Mouse (Mus musculus): ENCODE data around the gene Tm2d3. TPM values are rescaled to one million over a fixed set of nuclear protein-coding genes. Genes with fewer than 3 reads are reported as not detected.

The Tm2d3 gene
- 10 to 100 TPM; 32.7 to 38.8 TPM for total RNA-seq (2021)
- long read RNA-seq, experiment 1, transcript Tm2d3-201 (5 exons, 908 nt), result major isoform, 14 of 21 reads
- long read RNA-seq, experiment 1, partial matches to known transcripts, result 1 of 21 reads
- long read RNA-seq, experiment 1, other reads (novel, unspliced or antisense), result 4 of 21 reads
- long read RNA-seq, experiment 2, transcript Tm2d3-201 (5 exons, 908 nt), result major isoform, 51 of 59 reads
- long read RNA-seq, experiment 2, partial matches to known transcripts, result 2 of 59 reads
- long read RNA-seq, experiment 2, other reads (novel, unspliced or antisense), result 3 of 59 reads

GRCm38 (mm10) chr7:65690869-65691268, at the start of gene Tm2d3:
Tm2d3 (plus strand) TSS chr7:65691169.
- DNase-seq (ENCODE audit: low spot score in 2 of 2), result no peak

- peak in 1 of 2 experiments; percentile 31 for DNase-seq (ENCODE audit: low spot score in 2 of 2)
These were observed 48.3 kb upstream of the Tm2d3 start for GRCm38 (mm10) chr7:65642371-65643304.

- peak in 1 of 2 experiments; percentile 27 for DNase-seq (ENCODE audit: low spot score in 2 of 2)
These were observed 47.0 kb upstream of the Tm2d3 start for GRCm38 (mm10) chr7:65643861-65644421.

- peak; percentile 95 for DNase-seq (ENCODE audit: low spot score in 2 of 2)
These were observed 46.2 kb upstream of the Tm2d3 start, which contains the start of gene Tarsl2 for GRCm38 (mm10) chr7:65644643-65645351. Tarsl2 (plus strand) TSS chr7:65644898.

DNA sequence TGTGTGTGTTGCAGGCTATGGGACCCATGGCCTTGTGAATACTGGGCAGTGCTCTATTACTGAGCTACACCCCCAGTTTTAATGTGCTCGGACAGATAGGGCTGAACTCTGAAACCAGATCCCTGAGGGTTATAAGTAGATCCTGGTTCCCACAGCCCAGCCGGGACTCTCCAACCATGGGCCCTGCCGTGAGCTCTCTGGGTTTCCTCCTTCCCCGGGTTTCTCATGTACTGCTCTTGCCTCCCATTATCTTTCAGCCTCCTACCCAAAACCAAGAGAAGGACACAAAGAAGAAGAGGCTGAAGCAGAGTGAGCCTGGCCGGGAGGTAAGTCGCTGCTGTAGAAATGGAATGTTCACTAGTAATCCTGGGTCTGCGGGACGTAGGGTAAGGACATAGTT, 45.0 kb upstream of the Tm2d3 start:
- DNase-seq (ENCODE audit: low spot score in 2 of 2), result no peak

DNA sequence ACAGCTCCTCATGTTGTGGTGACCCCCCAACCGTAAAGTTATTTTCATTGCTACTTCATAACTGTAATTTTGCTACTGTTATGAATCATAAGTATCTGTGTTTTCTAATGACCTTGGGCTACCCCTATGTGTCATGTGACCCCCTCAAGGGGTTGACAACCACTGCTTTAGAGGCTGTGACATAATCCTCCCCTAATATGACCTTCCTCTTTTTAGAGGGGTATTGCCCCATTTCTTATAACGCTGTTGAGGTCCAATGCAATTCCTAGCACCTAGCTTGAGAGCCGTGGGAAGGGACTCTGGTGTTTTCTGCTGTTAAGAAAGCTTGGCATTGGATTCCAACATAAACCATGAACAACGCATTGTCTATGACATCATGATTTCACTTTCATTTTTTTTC, 40.3 kb upstream of the Tm2d3 start:
- no peak for DNase-seq (ENCODE audit: low spot score in 2 of 2)

DNA sequence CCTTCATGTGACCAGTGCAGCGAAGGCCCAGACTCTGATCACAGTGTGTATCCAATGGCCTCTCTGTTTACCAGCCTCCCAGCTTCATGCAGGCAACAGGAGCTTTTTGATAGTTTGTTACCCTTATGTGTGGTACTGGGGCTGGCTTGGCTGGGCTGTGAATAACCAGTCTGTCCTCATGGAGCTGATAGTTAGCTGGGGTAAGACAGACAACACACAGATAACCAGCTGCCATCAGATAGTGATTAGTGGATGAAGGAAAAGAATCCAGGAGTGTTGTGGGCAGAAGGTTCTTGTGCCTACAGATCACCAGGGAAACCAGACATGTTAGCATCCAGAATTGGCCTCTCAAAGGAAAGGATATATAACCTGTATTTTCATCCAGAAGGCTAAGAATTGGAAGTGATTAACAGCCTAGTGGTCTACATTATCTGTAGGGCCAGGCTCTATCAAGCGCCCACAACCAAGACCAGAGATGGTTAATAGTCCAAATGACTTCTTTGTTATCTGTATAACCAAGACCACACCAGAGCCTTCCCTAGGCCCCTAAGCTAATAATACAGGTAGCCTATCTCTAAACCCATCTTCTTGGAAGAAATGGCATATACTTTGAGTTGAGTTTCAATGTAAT, 33.4 kb upstream of the Tm2d3 start:
- no peak for DNase-seq (ENCODE audit: low spot score in 2 of 2)

- no peak for DNase-seq (ENCODE audit: low spot score in 2 of 2)
These were observed 27.7 kb upstream of the Tm2d3 start for GRCm38 (mm10) chr7:65663225-65663790.

- no peak for DNase-seq (ENCODE audit: low spot score in 2 of 2)
These were observed 27.1 kb upstream of the Tm2d3 start for GRCm38 (mm10) chr7:65663886-65664285.

DNA sequence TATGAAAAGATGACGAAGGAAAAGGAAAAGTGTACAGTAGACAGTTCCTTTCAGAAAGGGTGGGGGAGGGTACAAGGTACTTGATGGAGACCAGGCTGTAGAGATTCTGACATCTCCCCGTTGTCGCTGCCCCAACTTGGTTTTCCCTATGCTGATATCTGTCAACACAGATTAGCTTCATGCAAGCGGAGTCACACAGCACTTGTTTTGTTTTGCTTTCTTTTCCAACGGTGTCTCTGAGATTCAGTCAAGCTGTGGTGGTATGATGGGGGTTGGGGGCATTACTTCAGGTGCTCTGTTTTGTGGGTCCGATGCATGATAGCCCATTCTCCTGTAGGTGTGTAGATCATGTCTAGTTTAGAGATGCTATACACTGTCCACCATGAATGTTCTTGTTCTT, 23.5 kb upstream of the Tm2d3 start:
- no peak for DNase-seq (ENCODE audit: low spot score in 2 of 2)

GRCm38 (mm10) chr7:65678050-65678449, 12.9 kb upstream of the Tm2d3 start:
- no peak for DNase-seq (ENCODE audit: low spot score in 2 of 2)

DNA sequence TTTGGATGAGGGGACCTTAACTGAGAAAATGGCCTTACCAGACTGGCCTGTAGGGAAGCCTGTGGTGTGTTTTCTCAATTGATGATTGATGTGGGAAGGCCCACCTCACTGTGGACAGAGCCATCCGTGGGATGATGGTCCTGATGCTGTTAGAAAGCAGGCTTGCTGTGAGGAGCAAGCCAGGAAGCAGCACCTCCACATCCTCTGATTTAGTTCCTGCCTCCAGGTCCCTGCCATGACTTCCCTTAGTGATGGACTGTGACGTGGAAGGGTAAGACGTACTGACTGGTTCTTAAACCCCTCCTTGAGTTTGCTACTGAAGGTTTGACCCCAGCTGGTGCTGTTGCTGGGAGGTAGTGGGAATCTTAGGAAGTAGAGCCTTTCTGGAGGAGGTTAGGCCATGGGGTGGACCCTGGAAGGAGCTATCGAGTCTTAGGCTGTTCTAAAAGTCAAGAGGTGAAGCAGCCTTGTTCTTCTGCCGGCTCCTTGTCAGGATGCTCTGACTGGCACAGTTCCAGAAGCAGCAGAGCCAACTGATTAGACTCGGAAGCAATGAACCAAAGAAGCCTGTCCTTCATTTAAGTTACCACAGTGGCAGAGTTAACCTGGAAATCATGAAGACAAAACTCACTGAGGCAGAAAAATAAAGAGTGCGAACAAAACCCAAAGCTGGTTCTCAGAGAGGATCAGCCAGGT, 11.9 kb upstream of the Tm2d3 start:
- DNase-seq (ENCODE audit: low spot score in 2 of 2), result no peak

- no peak for DNase-seq (ENCODE audit: low spot score in 2 of 2)
These were observed 9.8 kb upstream of the Tm2d3 start for GRCm38 (mm10) chr7:65681166-65681565.

GRCm38 (mm10) chr7:65684256-65684835, 6.6 kb upstream of the Tm2d3 start:
- DNase-seq (ENCODE audit: low spot score in 2 of 2), result no peak

DNA sequence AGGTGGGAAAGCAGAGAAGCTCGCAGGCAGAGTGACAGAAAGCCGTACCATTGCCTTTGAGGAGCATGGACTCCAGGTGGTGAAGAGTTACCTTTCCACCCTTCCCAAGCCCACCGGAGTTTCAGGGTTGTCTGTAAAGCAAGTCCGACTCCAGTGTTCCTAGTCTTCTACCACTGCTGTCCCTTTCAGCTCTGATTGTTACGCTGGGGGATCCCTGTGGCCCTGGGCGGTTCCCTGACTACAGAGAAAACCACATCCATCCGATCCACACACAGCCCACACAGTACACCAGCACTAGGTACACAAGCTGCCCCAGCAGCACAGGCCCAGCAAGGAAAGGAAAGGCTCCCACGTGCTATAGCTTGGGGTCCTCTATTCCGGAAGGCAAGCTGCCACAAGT, 4.3 kb upstream of the Tm2d3 start:
- DNase-seq (ENCODE audit: low spot score in 2 of 2), result no peak

DNA sequence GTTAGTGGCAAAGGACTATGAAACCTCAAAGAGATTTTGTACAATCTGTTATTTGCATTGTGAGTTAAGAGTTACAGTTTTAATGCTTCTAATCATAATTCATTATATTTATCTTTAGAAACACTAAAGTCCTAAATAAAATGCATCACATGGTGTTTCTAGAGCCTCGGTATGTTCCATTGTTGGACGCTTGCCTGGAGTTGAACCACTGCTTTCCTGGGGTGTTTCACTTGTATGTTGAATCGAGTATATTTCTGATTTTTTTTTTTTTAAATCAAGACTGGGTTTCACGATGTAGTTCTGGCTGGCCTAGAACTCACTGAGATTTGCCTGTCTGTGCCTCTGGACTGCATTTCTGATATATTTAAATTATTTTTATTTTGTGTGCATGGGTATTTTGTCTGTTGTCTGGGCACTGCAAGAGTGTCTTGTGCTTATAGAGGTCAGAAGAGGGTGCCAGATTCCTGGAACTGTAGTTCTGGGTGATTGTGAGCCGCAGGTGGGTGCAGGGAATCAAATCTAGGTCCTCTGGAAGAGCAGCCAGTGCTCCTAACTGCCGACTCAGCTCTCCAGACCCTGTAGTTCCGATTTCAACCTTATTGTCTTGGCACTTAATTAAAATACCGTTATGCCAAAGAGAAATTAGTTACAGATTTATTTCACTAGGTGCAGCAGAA, 1.1 kb downstream of the Tm2d3 start:
- DNase-seq (ENCODE audit: low spot score in 2 of 2), result no peak

- DNase-seq (ENCODE audit: low spot score in 2 of 2), result no peak
These were observed 1.9 kb downstream of the Tm2d3 start for GRCm38 (mm10) chr7:65692883-65693282.

DNA sequence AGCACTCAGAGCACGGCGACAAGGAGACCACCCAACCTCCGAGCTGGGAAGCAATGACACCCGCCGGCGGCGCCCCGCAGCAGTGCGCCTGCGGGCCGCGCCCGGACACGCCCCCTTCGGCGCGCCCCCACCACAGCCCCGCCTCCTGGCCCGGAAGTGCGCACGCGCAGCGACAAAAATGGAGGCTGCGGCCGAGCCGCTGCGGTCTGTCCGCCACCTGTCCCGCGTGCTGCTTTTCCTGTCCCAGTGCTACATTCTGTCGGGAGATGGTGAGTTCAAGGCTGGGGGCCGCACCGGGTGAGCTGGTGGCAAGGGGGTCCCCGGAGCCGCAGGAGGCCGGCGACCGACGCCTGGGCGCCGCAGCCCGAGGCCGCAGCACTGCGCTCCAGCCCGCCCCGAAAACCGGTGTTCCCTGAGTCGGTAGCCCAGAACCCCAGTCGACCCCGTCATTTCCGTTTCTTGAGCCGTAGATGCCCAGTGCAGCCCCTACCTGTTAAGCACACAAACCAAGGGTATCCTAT, 2.4 kb downstream of the Tm2d3 start:
- DNase-seq (ENCODE audit: low spot score in 2 of 2), result peak; percentile 86 to 90

DNA sequence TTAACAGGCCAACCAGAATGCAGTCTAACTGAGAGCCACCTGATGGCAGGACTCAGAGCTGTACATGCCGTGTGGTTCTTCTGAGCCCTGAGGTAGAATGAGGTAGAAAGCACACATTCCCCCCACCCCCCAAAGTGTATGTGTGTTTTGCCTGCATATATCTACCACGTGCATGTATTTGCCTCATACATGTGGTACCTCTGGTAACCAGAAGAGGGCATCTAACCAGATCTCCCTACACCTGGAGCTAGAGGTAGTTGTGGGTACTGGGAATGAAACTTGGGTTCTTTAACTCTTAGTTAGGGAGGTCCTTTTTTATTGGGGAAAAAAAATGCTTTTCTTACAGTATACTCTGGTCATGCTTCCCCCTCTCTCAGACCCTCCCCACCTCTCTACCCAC, 5.5 kb downstream of the Tm2d3 start:
- DNase-seq (ENCODE audit: low spot score in 2 of 2), result no peak

Data from layer of hippocampus, postnatal 14 days (tissue).